In genomic region chr5:3974896-3975295, GRCm38 (mm10) we compare ENCODE assay signal across 21 mouse cellular contexts. TPM values are rescaled to one million over a fixed set of nuclear protein-coding genes. Genes with fewer than 3 reads are reported as not detected.
DNase-seq lines count a peak whose midpoint lies in the region; TF ChIP-seq lines count a peak whose summit lies in the region.
"Had no signal": no experiment of that assay in that cellular context is flagged by ENCODE, and none has a peak within 500 bp of the region (broad histone marks: within the 10 kb centered on the region; RNA-seq: fewer than 3 reads in every experiment).

No protein-coding gene starts in this region.

- no peaks in the 10 kb centered on the region for H3K27me3 ChIP-seq in kidney, adult 2 months (replicated peaks; ENCODE audit: control insufficient read depth, insufficient read depth, low read length)
- H3K27me3 ChIP-seq: CH12.LX; embryonic facial prominence, embryonic 12.5 days; forebrain, embryonic 13.5 days; forebrain, embryonic 15.5 days; Patski had no signal

- DNase-seq in adrenal gland, adult 2 months: peak; percentile 25
- DNase-seq in adrenal gland, adult 18-20 months (ENCODE audit: low spot score in 2 of 2): no peak
- DNase-seq in adrenal gland, postnatal 14 days: peak; percentile 25
- no peak for DNase-seq in adrenal gland, adult 8-10 months
- peak; percentile 66 for DNase-seq in kidney, adult 2 months
- DNase-seq in kidney, adult 11 months: no peak
- peak; percentile 14 for DNase-seq in kidney, postnatal 10 days
- no peak for DNase-seq in kidney, adult 18-20 months
- DNase-seq: B cell, adult 2 months; cerebellum, adult 11-12 months; cerebellum, adult 2 months; cerebellum, adult 9-10 months; cerebellum, postnatal 10 days; cerebellum, postnatal 25 days; forebrain, postnatal 0 days had no signal

- no peak for TF ChIP-seq POLR2A in kidney, adult 2 months (IDR thresholded peaks at IDR 0.05; ENCODE audit: low read depth, low read length)

- 65% methylated on average over 6 of the region's 6 CpGs for WGBS in kidney, adult 2 months

- H3K27ac ChIP-seq in kidney, adult 2 months (ENCODE audit: insufficient read depth, low read depth, low read length): no peak overlapping the region
- H3K27ac ChIP-seq: embryonic facial prominence, embryonic 10.5 days; embryonic facial prominence, embryonic 12.5 days; forebrain, embryonic 13.5 days; forebrain, embryonic 15.5 days had no signal

- TF ChIP-seq CTCF in kidney, adult 2 months (conservative IDR thresholded peaks at IDR 0.05; ENCODE audit: insufficient read depth, insufficient read length, low read depth, low read length): no peak

- H3K36me3 ChIP-seq in kidney, adult 2 months (ENCODE audit: control insufficient read depth, insufficient read depth, low read length): peaks cover 7% of the 10 kb centered on the region

- no peak overlapping the region for H3K4me3 ChIP-seq in kidney, adult 2 months (ENCODE audit: insufficient read depth, low read depth, low read length)
- H3K4me3 ChIP-seq: embryonic facial prominence, embryonic 10.5 days; embryonic facial prominence, embryonic 12.5 days; forebrain, embryonic 13.5 days; forebrain, embryonic 15.5 days had no signal

- no peaks in the 10 kb centered on the region for H3K4me1 ChIP-seq in kidney, adult 2 months (ENCODE audit: control insufficient read depth, insufficient read depth, low read length)
- H3K4me1 ChIP-seq: embryonic facial prominence, embryonic 10.5 days; embryonic facial prominence, embryonic 12.5 days; forebrain, embryonic 13.5 days; forebrain, embryonic 15.5 days had no signal

RNA-seq across cellular contexts. Expression of gene Akap9, which starts 47.0 kb away (rescaled TPM):
- 10 to 100 TPM; 61.9 to 78.5 TPM for total RNA-seq in adrenal gland, adult 2 months (2021)
- polyA plus RNA-seq in adrenal gland, adult 2 months (2012; rRNA removed): 14.4 and 18.3 TPM in 2 replicates
- 10 to 100 TPM; 36.9 to 63.6 TPM for total RNA-seq in adrenal gland, adult 18-20 months (2021)
- total RNA-seq in adrenal gland, postnatal 14 days (2021): 57.7 and 59.5 TPM in 2 replicates
- 100 to 1,000 TPM in 1 of 4 experiments, 10 to 100 TPM in 3; 91.4 to 131 (median 94.3) TPM for total RNA-seq in adrenal gland, adult 8-10 months (2022)
- polyA plus RNA-seq in kidney, adult 2 months (2012; rRNA removed): 5.7 and 6.3 TPM in 2 replicates

Comparison
In these comparisons a context has a peak if more than half of its experiments do, and no peak if none do; other contexts are left out.
1. DNase-seq: peak in adrenal gland, adult 2 months (single experiment), adrenal gland, postnatal 14 days (single experiment), kidney, adult 2 months (single experiment) and kidney, postnatal 10 days (single experiment); none in adrenal gland, adult 18-20 months (0 of 2), adrenal gland, adult 8-10 months (single experiment), kidney, adult 11 months (single experiment) and kidney, adult 18-20 months (single experiment).